Mouse (Mus musculus) lung, postnatal 0 days (tissue): ENCODE data around the gene Slc22a20.

ENCODE experiments used
- CTCF ChIP-seq: IDR thresholded peaks from 2 replicates; pipeline ENCODE4 v1.5.1; 2016; ENCODE audit warnings: antibody characterized with exemption, mild to moderate bottlenecking
- EP300 ChIP-seq: IDR thresholded peaks from 2 replicates; pipeline ENCODE4 v1.6.1; 2016; ENCODE audit warnings: antibody characterized with exemption, mild to moderate bottlenecking, control low read depth

DNA sequence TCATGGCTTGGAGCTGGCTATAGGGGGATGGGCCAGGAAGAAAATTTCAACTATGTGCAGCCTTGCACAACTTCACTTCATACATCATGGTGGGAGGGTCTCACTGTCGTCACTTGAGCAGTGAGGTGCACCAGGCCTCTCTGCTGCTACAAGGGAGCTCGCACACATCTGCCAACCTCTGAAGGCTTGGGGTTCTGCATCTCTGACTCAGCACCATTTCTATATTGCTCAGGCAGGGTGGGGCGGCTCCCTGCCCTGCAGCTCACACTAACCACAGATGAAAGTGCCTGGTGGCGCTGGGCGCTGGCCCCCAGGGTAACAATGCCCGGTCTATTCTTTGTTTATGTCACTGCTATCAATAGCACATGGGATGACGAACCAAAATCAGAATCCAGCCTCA lies 40.9 kb downstream of the Slc22a20 start:
- TF ChIP-seq CTCF = peak; percentile 15; the same call in 1 of the 2 replicates
- peak; percentile 67; the same call in 1 of the 2 replicates for TF ChIP-seq EP300
